Mouse (Mus musculus) midbrain, embryonic 10.5 days (tissue): ENCODE data around the gene Ilf3. TPM values are rescaled to one million over a fixed set of nuclear protein-coding genes. Genes with fewer than 3 reads are reported as not detected.
A peak's percentile ranks its signal among the peaks of the same experiment; 100 is the strongest.
"Not testable (repeated sequence)": the region's sequence is repeated elsewhere in the genome, so short reads cannot be mapped to it uniquely, and the experiment has no call there.

Experiments
- DNase-seq: peaks from one replicate; pipeline ENCODE4 v3.0.0-alpha.2; 2017; ENCODE audit warnings: low spot score
- H3K27ac ChIP-seq: fragments of 300-500 bp; sonication (generic); replicated peaks from 2 replicates; pipeline ENCODE4 v1.5.1; 2016; ENCODE audit warnings: mild to moderate bottlenecking
- H3K27me3 ChIP-seq: fragments of 300-500 bp; sonication (generic); 2 replicates; pipeline ENCODE4 v1.6.1; 2016; ENCODE audit warnings: low read depth, mild to moderate bottlenecking; ENCODE audit not compliant: poor library complexity, severe bottlenecking
- H3K36me3 ChIP-seq: fragments of 300-500 bp; sonication (generic); 2 replicates; pipeline ENCODE4 v1.6.1; 2016; ENCODE audit warnings: mild to moderate bottlenecking, moderate library complexity
- H3K4me1 ChIP-seq: fragments of 300-500 bp; sonication (generic); 2 replicates; pipeline ENCODE4 v1.6.1; 2016
- H3K4me3 ChIP-seq: fragments of 300-500 bp; sonication (generic); 2 replicates; pipeline ENCODE4 v1.5.1; 2016; ENCODE audit warnings: mild to moderate bottlenecking, moderate library complexity
- H3K9me3 ChIP-seq: fragments of 300-500 bp; sonication (generic); replicated peaks from 2 replicates; pipeline ENCODE4 v1.6.1; 2016; ENCODE audit warnings: mild to moderate bottlenecking
- WGBS: fragments of 180-500 bp; shearing (Covaris S2); methylation state at CpG from one replicate; pipeline ENCODE4 v1.1.7; 2016; 5-methylcytosine and 5-hydroxymethylcytosine counted together
- polyA plus RNA-seq: library from polyadenylated mRNA; unstranded; fragments of >200 nt; fragmentation: Nextera tagmentation; extraction: Ambion mirVana; gene quantifications from 2 replicates; pipeline ENCODE4 v1.2.1, GENCODE M21; 2016

Ilf3 gene
- 295 and 321 TPM in 2 replicates for polyA plus RNA-seq

DNA sequence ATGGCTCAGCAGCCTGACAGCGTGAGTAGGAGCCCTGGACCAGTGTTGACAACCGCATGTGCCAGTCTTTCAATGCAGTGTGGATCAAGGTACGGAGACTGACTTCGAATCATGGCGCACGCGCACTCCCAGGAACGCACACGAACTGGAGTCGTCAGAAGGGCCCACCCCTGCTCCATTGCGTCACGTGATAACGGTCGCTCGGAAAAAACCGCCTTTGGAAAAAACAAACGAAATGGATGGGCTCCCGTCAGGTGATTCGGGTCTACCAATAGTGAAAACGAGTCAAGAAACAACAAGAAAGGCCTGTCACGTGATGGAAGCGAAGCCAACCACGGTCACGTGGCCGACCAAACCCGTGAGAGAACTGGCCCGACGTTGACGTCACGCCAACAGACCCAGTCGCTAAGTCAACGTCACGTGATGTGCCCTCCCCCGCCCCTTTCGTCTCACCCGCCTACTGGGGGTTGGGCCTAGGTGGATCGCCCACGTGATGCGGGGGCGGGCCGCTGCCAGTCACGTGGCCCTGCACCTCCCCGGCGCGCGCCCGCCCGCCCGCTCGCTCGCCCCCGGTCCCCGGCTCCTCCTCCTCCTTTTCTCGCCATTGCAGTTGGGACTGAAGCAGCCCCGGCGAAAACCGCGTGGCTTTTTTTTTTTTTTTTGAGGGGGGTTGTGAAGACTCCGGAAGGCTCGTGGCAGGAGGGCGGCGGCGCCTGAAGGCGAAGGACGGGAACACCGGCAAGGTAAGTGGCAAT lies at the start of gene Ilf3:
Gene Ilf3 (plus strand): TSS at position 515 of the 755 bp plus-strand sequence.
- peaks cover 30% of the 10 kb centered on the region for H3K36me3 ChIP-seq
- H3K9me3 ChIP-seq, result no peaks in the 10 kb centered on the region
- peaks cover 22% of the 10 kb centered on the region for H3K4me1 ChIP-seq
- peak within 1 kb of the TSS; percentile 96 for H3K4me3 ChIP-seq
- peak; percentile 100 for DNase-seq
- H3K27me3 ChIP-seq, result no peaks in the 10 kb centered on the region; the same call in 1 of the 2 replicates
- H3K27ac ChIP-seq, result peak within 1 kb of the TSS; percentile 97
- WGBS, result under 1% methylated on average over 66 of the region's 66 CpGs

DNA sequence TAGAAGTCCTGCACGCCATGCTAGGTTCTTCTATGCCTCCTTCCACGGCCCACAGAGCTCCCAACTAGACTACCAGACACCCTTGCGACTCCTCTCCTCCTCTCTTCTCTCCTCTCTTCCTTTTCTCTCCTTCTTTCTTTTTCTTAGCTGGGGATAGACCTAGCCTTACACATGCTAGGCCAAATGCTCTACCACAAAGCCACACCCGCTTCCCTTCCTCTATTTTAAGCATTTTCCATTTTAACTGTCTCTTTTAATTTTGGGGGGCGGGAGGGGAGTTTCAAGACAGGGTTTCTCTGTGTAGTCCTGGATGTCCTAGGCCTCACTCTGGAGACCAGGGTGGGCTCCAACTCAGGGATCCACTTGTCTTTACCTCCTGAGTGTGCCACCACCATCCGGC lies 48.9 kb upstream of the Ilf3 start:
- Histone ChIP-seq H3K27me3 (no peaks in the 10 kb centered on the region), H3K27ac (no peak overlapping the region), H3K36me3 (no peaks in the 10 kb centered on the region), H3K4me1 (peaks cover 23% of the 10 kb centered on the region), H3K9me3 (no peaks in the 10 kb centered on the region; the same call in 1 of the 2 replicates), H3K4me3 (no peak overlapping the region)
- WGBS, result 89% methylated on average over 6 of the region's 6 CpGs
- no peak for DNase-seq

DNA sequence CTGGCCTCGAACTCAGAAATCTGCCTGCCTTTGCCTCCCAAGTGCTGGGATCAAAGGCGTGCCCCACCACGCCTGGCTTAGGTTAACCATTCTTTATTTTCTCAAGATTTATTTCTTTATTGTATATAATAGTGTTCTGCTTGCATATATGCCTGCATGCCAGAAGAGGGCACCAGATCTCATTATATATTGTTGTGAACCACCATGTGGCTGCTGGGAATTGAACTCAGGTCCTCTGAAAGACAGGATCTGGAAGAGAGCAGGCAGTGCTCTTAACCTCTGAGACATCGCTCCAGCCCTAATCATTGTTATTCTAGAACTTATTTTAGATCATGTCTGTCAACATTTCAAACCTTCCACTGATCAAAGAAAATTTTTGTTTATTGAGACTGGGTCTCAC lies 48.2 kb upstream of the Ilf3 start:
- peaks cover 2% of the 10 kb centered on the region for H3K36me3 ChIP-seq
- no peak overlapping the region for H3K27ac ChIP-seq
- no peaks in the 10 kb centered on the region; the same call in 1 of the 2 replicates for H3K9me3 ChIP-seq
- DNase-seq, result no peak
- peaks cover 23% of the 10 kb centered on the region for H3K4me1 ChIP-seq
- H3K27me3 ChIP-seq, result no peaks in the 10 kb centered on the region
- H3K4me3 ChIP-seq, result no peak overlapping the region
- 94% methylated on average over 4 of the region's 4 CpGs for WGBS

DNA sequence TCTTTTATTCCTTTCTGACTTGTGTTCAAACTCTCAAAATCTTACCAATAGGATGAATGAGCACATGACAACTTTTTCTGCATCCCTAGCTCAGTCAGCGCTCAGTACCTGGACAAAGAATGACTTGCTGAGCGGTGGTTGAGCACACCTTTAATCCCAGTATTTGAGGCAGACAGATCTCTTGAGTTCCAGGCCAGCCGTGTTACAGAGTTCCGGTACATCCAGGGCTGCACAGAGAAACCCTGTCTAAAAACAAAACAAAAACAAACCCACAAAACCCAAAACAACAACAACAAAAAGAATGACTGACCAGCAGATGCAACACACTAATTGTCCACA lies 47.4 kb upstream of the Ilf3 start:
- peak overlapping the region; percentile 83 for H3K4me3 ChIP-seq
- peak overlapping the region; percentile 88 for H3K27ac ChIP-seq
- H3K27me3 ChIP-seq, result no peaks in the 10 kb centered on the region

DNA sequence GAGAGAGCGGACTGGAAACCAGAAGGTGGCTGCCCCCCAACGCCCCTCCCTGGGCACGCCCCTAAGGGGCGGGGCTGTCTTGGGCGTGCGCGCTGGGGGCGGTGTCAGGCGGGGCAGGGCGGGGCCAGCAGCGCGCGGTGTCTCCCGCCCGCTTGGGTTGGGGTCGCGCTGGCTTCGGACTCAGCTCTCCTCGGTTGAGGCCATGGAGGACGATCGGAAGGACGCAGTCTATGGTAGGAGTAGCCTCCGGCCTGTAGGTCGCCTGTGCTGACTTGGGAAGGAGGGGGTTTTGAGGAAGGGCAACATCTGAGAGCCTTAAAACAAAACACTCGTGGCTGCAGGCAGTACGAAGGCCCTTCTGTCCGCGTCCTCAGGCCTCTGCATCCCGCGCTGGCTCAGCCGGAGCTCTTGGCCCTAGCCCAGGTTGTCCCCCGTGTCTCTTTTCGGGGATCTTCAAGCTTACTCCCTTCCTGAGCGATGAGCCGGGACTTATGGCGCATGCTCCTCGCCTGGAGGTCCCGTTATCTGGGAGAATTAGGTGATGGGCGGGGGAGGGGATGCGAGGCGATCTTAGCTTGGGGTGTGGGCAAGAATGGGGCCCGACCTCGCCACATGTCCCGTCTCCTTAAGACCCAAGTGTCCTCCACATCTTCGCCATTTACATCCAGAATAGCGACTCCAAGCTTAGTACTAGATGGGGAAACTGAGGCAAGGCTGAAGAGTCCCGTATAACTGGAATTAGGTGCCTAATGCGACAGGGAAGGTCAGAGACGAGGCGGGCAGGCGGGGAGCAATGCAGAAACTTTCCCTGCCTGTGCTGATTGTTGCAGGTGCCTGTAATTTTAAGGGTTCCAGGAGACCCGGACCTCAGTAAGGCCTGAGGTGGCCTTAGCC lies 46.8 kb upstream of the Ilf3 start, which contains the start of gene Slc44a2:
Gene Slc44a2 (plus strand): TSS at position 80 of the 894 bp plus-strand sequence.
- Histone ChIP-seq H3K4me3 (peak within 1 kb of the TSS; percentile 83), H3K27me3 (no peaks in the 10 kb centered on the region), H3K9me3 (no peaks in the 10 kb centered on the region; the same call in 1 of the 2 replicates), H3K27ac (peak within 1 kb of the TSS; percentile 88), H3K4me1 (peaks cover 23% of the 10 kb centered on the region), H3K36me3 (peaks cover 10% of the 10 kb centered on the region)
- peak; percentile 88 for DNase-seq
- WGBS, result 1% methylated on average over 52 of the region's 52 CpGs

More for the DNA sequence above, 47.4 kb upstream of the Ilf3 start:
- WGBS, result 31% methylated on average over 4 of the region's 4 CpGs
- DNase-seq, result no peak
- peaks cover 23% of the 10 kb centered on the region for H3K4me1 ChIP-seq
- H3K9me3 ChIP-seq, result no peaks in the 10 kb centered on the region; the same call in 1 of the 2 replicates
- H3K36me3 ChIP-seq, result peaks cover 8% of the 10 kb centered on the region

DNA sequence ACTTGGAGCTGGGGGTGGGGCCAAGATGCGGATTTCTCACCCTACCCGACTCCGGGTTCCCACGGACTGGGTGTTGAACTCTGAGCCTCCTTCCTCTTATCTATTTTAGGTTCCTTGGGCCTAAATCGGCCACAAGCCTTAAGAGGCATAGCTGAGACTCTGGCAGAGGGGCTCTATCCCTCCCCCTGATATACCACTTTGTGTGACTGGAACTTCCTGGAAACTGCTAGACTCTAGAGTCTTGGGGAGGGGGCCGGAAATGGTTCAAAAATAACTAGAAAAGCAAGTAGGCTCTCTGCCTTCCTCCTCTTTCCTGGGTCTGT lies 46.2 kb upstream of the Ilf3 start:
- no peak for DNase-seq
- Histone ChIP-seq H3K4me1 (peaks cover 23% of the 10 kb centered on the region), H3K27ac (peak overlapping the region; percentile 88), H3K27me3 (no peaks in the 10 kb centered on the region), H3K36me3 (peaks cover 14% of the 10 kb centered on the region), H3K9me3 (no peaks in the 10 kb centered on the region; the same call in 1 of the 2 replicates), H3K4me3 (peak overlapping the region; percentile 83)
- WGBS, result 20% methylated on average over 6 of the region's 6 CpGs

DNA sequence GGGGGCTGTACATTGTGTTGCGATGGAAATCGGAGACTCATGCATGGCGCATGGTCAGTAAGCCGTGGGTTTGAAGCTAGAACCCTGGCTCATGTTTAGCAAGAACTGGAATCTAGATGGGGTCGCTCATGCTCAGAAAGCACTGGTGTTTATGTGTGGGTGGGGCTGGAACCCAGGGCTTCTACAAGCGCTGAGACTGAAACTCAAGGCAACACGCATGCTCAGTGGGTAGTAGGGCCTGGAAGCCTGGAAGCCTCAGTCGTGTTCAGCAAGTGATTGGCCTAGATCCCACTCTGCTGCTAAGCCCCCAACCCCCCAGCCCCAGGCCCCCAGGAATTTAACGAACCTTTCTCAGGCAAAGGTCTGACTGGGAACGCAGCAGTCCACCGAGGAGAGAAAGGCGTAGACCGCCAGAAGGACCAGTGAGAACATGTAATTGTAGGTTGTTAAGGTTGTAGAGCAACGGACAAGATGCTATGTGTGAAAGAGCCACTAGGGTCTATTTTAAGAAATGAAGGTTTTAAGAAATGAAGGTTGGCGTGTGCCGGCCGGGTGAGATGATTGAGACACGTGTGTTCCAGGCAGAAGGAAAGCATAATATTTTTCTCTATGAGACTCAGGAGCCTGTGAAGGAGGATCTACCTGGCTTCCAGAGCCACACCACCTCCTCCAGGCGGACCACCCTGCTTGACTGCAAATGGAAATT lies 45.3 kb upstream of the Ilf3 start:
- H3K4me3 ChIP-seq, result peak overlapping the region; percentile 83
- H3K27me3 ChIP-seq, result no peaks in the 10 kb centered on the region
- no peak overlapping the region for H3K27ac ChIP-seq
- WGBS, result 91% methylated on average over 19 of the region's 19 CpGs
- peaks cover 23% of the 10 kb centered on the region for H3K4me1 ChIP-seq
- DNase-seq, result no peak
- H3K9me3 ChIP-seq, result no peaks in the 10 kb centered on the region; the same call in 1 of the 2 replicates
- H3K36me3 ChIP-seq, result peaks cover 16% of the 10 kb centered on the region

DNA sequence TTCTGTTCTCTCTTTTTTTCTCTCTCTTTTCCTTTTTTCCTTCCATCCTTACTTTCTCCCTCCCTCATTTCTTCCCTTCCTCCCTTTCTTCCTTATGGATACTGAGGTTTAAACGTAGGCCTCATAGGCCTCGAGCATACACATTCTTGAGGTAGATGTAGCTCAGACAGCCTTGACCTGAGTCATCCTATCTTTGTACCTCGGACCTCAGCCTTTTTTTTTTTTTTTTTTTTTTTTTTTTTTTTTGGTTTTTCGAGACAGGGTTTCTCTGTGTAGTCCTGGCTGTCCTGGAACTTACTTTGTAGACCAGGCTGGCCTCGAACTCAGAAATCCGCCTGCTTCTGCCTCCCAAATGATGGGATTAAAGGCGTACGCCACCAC lies 44.8 kb upstream of the Ilf3 start:
- Histone ChIP-seq H3K4me1 (peaks cover 23% of the 10 kb centered on the region), H3K36me3 (peaks cover 16% of the 10 kb centered on the region)
- not testable (repeated sequence) for H3K27me3 ChIP-seq, H3K27ac ChIP-seq, H3K9me3 ChIP-seq, H3K4me3 ChIP-seq, DNase-seq
- 92% methylated on average over 8 of the region's 8 CpGs for WGBS

DNA sequence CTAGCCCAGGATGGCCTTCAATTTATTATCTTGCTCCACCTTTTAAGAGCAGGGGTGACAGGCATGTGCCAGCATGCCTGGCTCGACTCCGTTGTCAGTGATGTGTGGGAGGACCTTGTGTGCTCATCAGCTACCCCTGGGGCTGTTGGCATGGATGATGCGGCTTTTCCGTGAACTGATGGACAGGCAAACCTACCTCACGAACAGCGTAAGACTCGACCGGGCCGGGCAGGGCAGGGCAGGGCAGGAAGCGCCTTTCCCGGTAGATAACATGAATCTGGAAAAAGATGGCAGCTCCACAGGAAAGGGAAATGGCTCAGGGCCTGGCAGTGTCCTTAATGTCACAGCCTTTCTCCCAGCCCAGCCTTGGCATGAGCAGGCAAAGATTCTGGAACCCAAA lies 43.4 kb upstream of the Ilf3 start:
- peaks cover 16% of the 10 kb centered on the region for H3K36me3 ChIP-seq
- H3K4me3 ChIP-seq, result no peak overlapping the region
- no peak for DNase-seq
- H3K27me3 ChIP-seq, result no peaks in the 10 kb centered on the region
- 91% methylated on average over 11 of the region's 11 CpGs for WGBS
- H3K9me3 ChIP-seq, result no peaks in the 10 kb centered on the region; the same call in 1 of the 2 replicates
- peaks cover 23% of the 10 kb centered on the region for H3K4me1 ChIP-seq
- H3K27ac ChIP-seq, result no peak overlapping the region

DNA sequence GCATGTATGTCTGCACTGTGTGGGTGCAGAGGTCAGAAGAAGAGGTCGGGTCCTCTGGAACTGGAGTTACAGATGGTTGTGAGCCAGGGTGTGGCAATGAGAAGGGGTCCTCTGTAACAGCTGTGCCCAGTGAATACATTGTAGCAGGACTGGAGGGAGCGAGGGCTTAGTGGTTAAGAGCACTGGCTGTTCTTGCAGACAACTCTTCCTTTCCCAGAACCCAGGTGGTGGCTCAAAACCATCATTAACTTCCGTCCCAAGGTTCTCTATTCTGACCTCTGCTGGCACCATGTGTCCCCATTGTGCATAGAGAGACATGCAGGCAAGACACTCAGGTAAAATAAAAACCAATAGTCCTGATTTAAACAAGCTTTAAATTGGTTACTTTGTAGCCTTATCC lies 40.1 kb upstream of the Ilf3 start:
- Histone ChIP-seq H3K4me3 (no peak overlapping the region), H3K4me1 (peaks cover 8% of the 10 kb centered on the region), H3K9me3 (no peaks in the 10 kb centered on the region), H3K27ac (no peak overlapping the region), H3K36me3 (peaks cover 25% of the 10 kb centered on the region), H3K27me3 (no peaks in the 10 kb centered on the region)
- WGBS, result 77% methylated on average over 3 of the region's 3 CpGs
- DNase-seq, result no peak

DNA sequence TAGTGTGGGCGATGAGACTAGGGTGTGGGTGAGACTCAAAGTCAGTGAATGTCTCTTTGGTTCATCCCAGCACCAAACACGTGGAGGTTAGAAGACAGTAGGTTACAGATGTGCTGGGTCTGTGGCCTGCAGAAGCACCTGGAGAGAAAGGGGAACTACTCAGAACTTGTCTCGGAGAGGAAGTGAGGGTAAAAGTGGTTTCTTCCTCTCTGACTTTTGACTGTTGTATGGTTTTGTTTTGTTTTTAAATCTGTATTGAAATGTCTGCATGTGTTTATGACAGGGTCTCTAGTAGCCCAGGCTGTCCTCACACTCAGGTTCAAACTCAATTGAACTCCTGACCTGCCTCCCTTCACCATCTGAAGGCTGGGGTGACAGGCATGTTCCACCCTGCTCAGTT lies 39.6 kb upstream of the Ilf3 start:
- Histone ChIP-seq H3K27ac (no peak overlapping the region), H3K4me3 (no peak overlapping the region), H3K9me3 (no peaks in the 10 kb centered on the region), H3K27me3 (no peaks in the 10 kb centered on the region), H3K36me3 (peaks cover 25% of the 10 kb centered on the region), H3K4me1 (peaks cover 12% of the 10 kb centered on the region)
- WGBS, result 78% methylated on average over 3 of the region's 3 CpGs
- no peak for DNase-seq

DNA sequence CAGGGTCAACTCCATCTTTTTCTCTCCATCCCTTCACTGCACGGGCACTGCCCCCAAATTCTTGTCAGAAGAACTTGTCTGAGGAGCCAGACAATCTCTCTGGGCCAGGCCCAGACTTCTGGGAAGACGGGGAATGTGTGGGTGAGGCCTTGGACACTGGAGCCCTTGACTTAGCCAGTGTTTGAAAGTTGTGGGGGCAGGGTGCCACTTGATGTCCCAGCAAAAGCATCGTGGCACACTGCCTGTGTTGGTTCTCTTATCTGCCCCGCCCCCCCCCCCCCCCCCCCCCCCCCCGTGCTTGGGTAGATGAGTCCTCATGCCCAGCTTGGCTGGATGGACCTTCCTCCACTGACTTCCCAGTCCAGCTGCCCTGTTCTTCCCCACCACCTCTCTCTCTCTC lies 38.6 kb upstream of the Ilf3 start:
- DNase-seq, result no peak
- Histone ChIP-seq H3K9me3 (no peaks in the 10 kb centered on the region), H3K4me3 (no peak overlapping the region), H3K27me3 (no peaks in the 10 kb centered on the region), H3K27ac (no peak overlapping the region), H3K36me3 (peaks cover 25% of the 10 kb centered on the region), H3K4me1 (peaks cover 15% of the 10 kb centered on the region)
- WGBS, result 83% methylated on average over 3 of the region's 5 CpGs
